ENCODE assay signal across 22 mouse cellular contexts in genomic region chr14:78237238-78237637, GRCm38 (mm10).
A peak's percentile ranks its signal among the peaks of the same experiment; 100 is the strongest.
DNase-seq lines count a peak whose midpoint lies in the region; ATAC-seq and TF ChIP-seq lines count a peak whose summit lies in the region.
"Had no signal": no experiment of that assay in that cellular context is flagged by ENCODE, and none has a peak within 500 bp of the region (broad histone marks: within the 10 kb centered on the region; RNA-seq: fewer than 3 reads in every experiment).

No protein-coding gene starts in this region.

- peak; percentile 43 for DNase-seq in hindbrain, embryonic 14.5 days (ENCODE audit: low spot score)
- no peak for DNase-seq in hindbrain, embryonic 10.5 days (ENCODE audit: low spot score)
- peak; percentile 36 for DNase-seq in limb, embryonic 14.5 days (ENCODE audit: low spot score)
- no peak for DNase-seq in limb, embryonic 10.5 days (ENCODE audit: low spot score)
- peak; percentile 43 for DNase-seq in NIH3T3 (ENCODE audit: low read depth)
- no peak for DNase-seq in urinary bladder, adult 2 months (ENCODE audit: low spot score)
- no peak for DNase-seq in layer of hippocampus, adult 8-10 months (ENCODE audit: low spot score in 2 of 2)
- DNase-seq: adrenal gland, postnatal 36 days; cerebellum, adult 9-10 months; heart, adult 18-20 months; kidney, adult 18-20 months; right cerebral cortex, postnatal 25 days; thymus, postnatal 14 days had no signal

- WGBS in hindbrain, embryonic 14.5 days = 76% methylated on average over 6 of the region's 6 CpGs
- 87% methylated on average over 6 of the region's 6 CpGs for WGBS in hindbrain, embryonic 10.5 days
- 63% methylated on average over 6 of the region's 6 CpGs for WGBS in limb, embryonic 14.5 days
- WGBS in limb, embryonic 10.5 days = 91% methylated on average over 6 of the region's 6 CpGs

- H3K9me3 ChIP-seq in hindbrain, embryonic 14.5 days (ENCODE audit: control insufficient read depth, low read length) = no peaks in the 10 kb centered on the region
- H3K9me3 ChIP-seq in hindbrain, embryonic 10.5 days = no peaks in the 10 kb centered on the region
- H3K9me3 ChIP-seq in limb, embryonic 14.5 days (ENCODE audit: control insufficient read depth, low read length) = no peaks in the 10 kb centered on the region
- no peaks in the 10 kb centered on the region for H3K9me3 ChIP-seq in limb, embryonic 10.5 days (replicated peaks)
- H3K9me3 ChIP-seq: heart, embryonic 15.5 days; hindbrain, embryonic 12.5 days; limb, embryonic 12.5 days; liver, embryonic 15.5 days; midbrain, embryonic 10.5 days had no signal

- no peak overlapping the region for H3K4me3 ChIP-seq in hindbrain, embryonic 14.5 days (replicated peaks; ENCODE audit: low read length)
- no peak overlapping the region for H3K4me3 ChIP-seq in hindbrain, embryonic 10.5 days
- H3K4me3 ChIP-seq in limb, embryonic 14.5 days (replicated peaks; ENCODE audit: low read length) = no peak overlapping the region
- no peak overlapping the region for H3K4me3 ChIP-seq in limb, embryonic 10.5 days
- H3K4me3 ChIP-seq: erythroblast, embryonic 14.5 days; heart, embryonic 15.5 days; hindbrain, embryonic 12.5 days; layer of hippocampus, adult 2 months; limb, embryonic 12.5 days; liver, embryonic 15.5 days; midbrain, embryonic 10.5 days had no signal

- TF ChIP-seq POLR2A in limb, embryonic 14.5 days (IDR thresholded peaks at IDR 0.05; ENCODE audit: borderline replicate concordance, extremely low read depth, insufficient read depth, insufficient read length) = no peak

- no peaks in the 10 kb centered on the region for H3K27me3 ChIP-seq in hindbrain, embryonic 14.5 days (ENCODE audit: control insufficient read depth, insufficient read depth, low read length)
- H3K27me3 ChIP-seq in hindbrain, embryonic 10.5 days (ENCODE audit: insufficient read depth, poor library complexity, severe bottlenecking) = no peaks in the 10 kb centered on the region
- H3K27me3 ChIP-seq in limb, embryonic 14.5 days (ENCODE audit: control insufficient read depth, insufficient read depth, low read length) = no peaks in the 10 kb centered on the region
- no peaks in the 10 kb centered on the region for H3K27me3 ChIP-seq in limb, embryonic 10.5 days (ENCODE audit: low read depth, poor library complexity, severe bottlenecking)
- H3K27me3 ChIP-seq: heart, embryonic 15.5 days; hindbrain, embryonic 12.5 days; limb, embryonic 12.5 days; liver, embryonic 15.5 days had no signal

- H3K4me1 ChIP-seq in hindbrain, embryonic 14.5 days (replicated peaks; ENCODE audit: control insufficient read depth, insufficient read depth, low read length) = no peaks in the 10 kb centered on the region; the same call in 1 of the 2 replicates
- no peaks in the 10 kb centered on the region for H3K4me1 ChIP-seq in hindbrain, embryonic 10.5 days (replicated peaks)
- no peaks in the 10 kb centered on the region for H3K4me1 ChIP-seq in limb, embryonic 14.5 days (ENCODE audit: control insufficient read depth, insufficient read depth, low read length)
- no peaks in the 10 kb centered on the region for H3K4me1 ChIP-seq in limb, embryonic 10.5 days
- H3K4me1 ChIP-seq: hindbrain, embryonic 12.5 days; liver, embryonic 15.5 days; midbrain, embryonic 10.5 days had no signal

- no peak overlapping the region for H3K9ac ChIP-seq in hindbrain, embryonic 14.5 days
- no peak overlapping the region for H3K9ac ChIP-seq in limb, embryonic 14.5 days (ENCODE audit: low read depth, low read length, severe bottlenecking)
- H3K9ac ChIP-seq: heart, embryonic 15.5 days; hindbrain, embryonic 12.5 days; limb, embryonic 12.5 days; liver, embryonic 15.5 days had no signal

- H3K36me3 ChIP-seq in hindbrain, embryonic 14.5 days (replicated peaks; ENCODE audit: control insufficient read depth, insufficient read depth) = no peaks in the 10 kb centered on the region
- H3K36me3 ChIP-seq in hindbrain, embryonic 10.5 days = no peaks in the 10 kb centered on the region
- H3K36me3 ChIP-seq in limb, embryonic 14.5 days (ENCODE audit: control insufficient read depth, insufficient read depth, low read length) = no peaks in the 10 kb centered on the region
- no peaks in the 10 kb centered on the region for H3K36me3 ChIP-seq in limb, embryonic 10.5 days
- H3K36me3 ChIP-seq: heart, embryonic 15.5 days; hindbrain, embryonic 12.5 days; limb, embryonic 12.5 days; liver, embryonic 15.5 days; midbrain, embryonic 10.5 days had no signal

- ATAC-seq in hindbrain, embryonic 14.5 days (ENCODE audit: low FRiP score) = no peak
- ATAC-seq in limb, embryonic 14.5 days (ENCODE audit: low FRiP score, low read depth) = no peak
- peak; percentile 79 for ATAC-seq in granulocyte monocyte progenitor cell, adult 5-6 weeks (replicated peaks; ENCODE audit: poor library complexity, severe bottlenecking)
- ATAC-seq: forebrain, embryonic 16.5 days had no signal

- no peak overlapping the region for H3K4me2 ChIP-seq in hindbrain, embryonic 14.5 days (replicated peaks)
- no peak overlapping the region for H3K4me2 ChIP-seq in limb, embryonic 14.5 days (replicated peaks; ENCODE audit: low read depth, low read length, severe bottlenecking)
- H3K4me2 ChIP-seq: heart, embryonic 15.5 days; hindbrain, embryonic 12.5 days; limb, embryonic 12.5 days; liver, embryonic 15.5 days had no signal

- H3K27ac ChIP-seq in hindbrain, embryonic 14.5 days = no peak overlapping the region
- no peak overlapping the region for H3K27ac ChIP-seq in hindbrain, embryonic 10.5 days
- H3K27ac ChIP-seq in limb, embryonic 14.5 days (replicated peaks; ENCODE audit: low read depth, low read length) = no peak overlapping the region
- no peak overlapping the region for H3K27ac ChIP-seq in limb, embryonic 10.5 days
- H3K27ac ChIP-seq: heart, embryonic 15.5 days; hindbrain, embryonic 12.5 days; layer of hippocampus, adult 2 months; limb, embryonic 12.5 days; liver, embryonic 15.5 days; midbrain, embryonic 10.5 days had no signal

Comparison
In these comparisons a context has a peak if more than half of its experiments do, and no peak if none do; other contexts are left out.
1. DNase-seq: peak in hindbrain, embryonic 14.5 days (single experiment), limb, embryonic 14.5 days (single experiment) and NIH3T3 (single experiment); none in hindbrain, embryonic 10.5 days (single experiment), limb, embryonic 10.5 days (single experiment), urinary bladder, adult 2 months (single experiment) and layer of hippocampus, adult 8-10 months (0 of 2).